Mouse (Mus musculus) bone marrow macrophage, adult 2 months (primary cell): ENCODE results near the gene Gm20661. TPM values are rescaled to one million over a fixed set of nuclear protein-coding genes. Genes with fewer than 3 reads are reported as not detected.

Source experiments
- H3K27ac ChIP-seq: 2 replicates; pipeline ENCODE4 v1.5.1; 2012; ENCODE audit warnings: low read depth, low read length; ENCODE audit not compliant: insufficient read depth
- H3K4me1 ChIP-seq: 2 replicates; pipeline ENCODE4 v1.6.1; 2012; ENCODE audit warnings: low read length; ENCODE audit not compliant: control insufficient read depth, insufficient read depth
- H3K4me3 ChIP-seq: 2 replicates; pipeline ENCODE4 v1.5.1; 2012; ENCODE audit warnings: mild to moderate bottlenecking, low read length, moderate library complexity; ENCODE audit not compliant: insufficient read depth
- CTCF ChIP-seq: IDR thresholded peaks from 2 replicates; pipeline ENCODE4 v1.5.1; 2012; ENCODE audit warnings: low read depth, mild to moderate bottlenecking, low read length, moderate library complexity
- POLR2A ChIP-seq: IDR thresholded peaks from 2 replicates; pipeline ENCODE4 v1.6.1; 2012; ENCODE audit warnings: mild to moderate bottlenecking, low read depth, low read length, borderline replicate concordance
- polyA plus RNA-seq: library from polyadenylated mRNA; stranded (reverse); fragments of >200 nt; gene quantifications from 2 replicates; pipeline ENCODE4 v1.2.4, GENCODE M21; 2012; ENCODE audit not compliant: missing spikeins, insufficient read depth, insufficient read length

Gm20661 gene
- polyA plus RNA-seq, 1 experiment = 1.3 TPM

GRCm38 (mm10) chr9:107966676-107967075 lies 16.2 kb upstream of the Gm20661 start:
- H3K4me1 ChIP-seq = peaks cover 29% of the 10 kb centered on the region
- H3K4me3 ChIP-seq = no peak overlapping the region
- H3K27ac ChIP-seq = no peak overlapping the region
- TF ChIP-seq CTCF (no peak), POLR2A (no peak)

DNA sequence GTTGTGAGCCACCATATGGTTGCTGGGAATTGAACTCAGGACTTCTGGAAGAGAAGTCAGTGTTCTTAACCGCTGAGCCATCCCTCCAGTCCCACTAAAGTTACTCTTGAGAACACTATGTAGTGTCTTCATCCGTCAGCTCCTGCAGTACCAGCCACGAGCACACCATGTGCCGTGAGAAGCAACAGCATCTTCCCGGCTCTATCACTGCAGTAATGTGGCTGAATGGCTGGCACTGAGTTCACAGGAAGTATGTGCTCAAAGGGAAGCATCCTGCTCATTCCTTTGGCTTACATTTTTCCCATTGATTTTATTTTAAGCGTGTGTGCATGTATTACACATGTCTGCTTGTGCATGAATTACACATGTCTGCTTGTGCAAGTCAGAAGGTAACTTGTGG lies 15.4 kb upstream of the Gm20661 start:
- Histone ChIP-seq H3K4me3 (no peak overlapping the region), H3K4me1 (peaks cover 32% of the 10 kb centered on the region), H3K27ac (no peak overlapping the region)

GRCm38 (mm10) chr9:107968531-107968930 lies 14.3 kb upstream of the Gm20661 start:
- Histone ChIP-seq H3K4me1 (peaks cover 32% of the 10 kb centered on the region), H3K4me3 (no peak overlapping the region), H3K27ac (peak overlapping the region; percentile 17; the same call in 1 of the 2 replicates)
- TF ChIP-seq POLR2A (no peak), CTCF (no peak)

More for the DNA sequence above, 15.4 kb upstream of the Gm20661 start:
- no peak for TF ChIP-seq POLR2A
- TF ChIP-seq CTCF = no peak

GRCm38 (mm10) chr9:107970311-107970710 lies 12.5 kb upstream of the Gm20661 start:
- TF ChIP-seq POLR2A = no peak
- no peak overlapping the region for H3K4me3 ChIP-seq
- H3K27ac ChIP-seq = no peak overlapping the region
- H3K4me1 ChIP-seq = peaks cover 39% of the 10 kb centered on the region

DNA sequence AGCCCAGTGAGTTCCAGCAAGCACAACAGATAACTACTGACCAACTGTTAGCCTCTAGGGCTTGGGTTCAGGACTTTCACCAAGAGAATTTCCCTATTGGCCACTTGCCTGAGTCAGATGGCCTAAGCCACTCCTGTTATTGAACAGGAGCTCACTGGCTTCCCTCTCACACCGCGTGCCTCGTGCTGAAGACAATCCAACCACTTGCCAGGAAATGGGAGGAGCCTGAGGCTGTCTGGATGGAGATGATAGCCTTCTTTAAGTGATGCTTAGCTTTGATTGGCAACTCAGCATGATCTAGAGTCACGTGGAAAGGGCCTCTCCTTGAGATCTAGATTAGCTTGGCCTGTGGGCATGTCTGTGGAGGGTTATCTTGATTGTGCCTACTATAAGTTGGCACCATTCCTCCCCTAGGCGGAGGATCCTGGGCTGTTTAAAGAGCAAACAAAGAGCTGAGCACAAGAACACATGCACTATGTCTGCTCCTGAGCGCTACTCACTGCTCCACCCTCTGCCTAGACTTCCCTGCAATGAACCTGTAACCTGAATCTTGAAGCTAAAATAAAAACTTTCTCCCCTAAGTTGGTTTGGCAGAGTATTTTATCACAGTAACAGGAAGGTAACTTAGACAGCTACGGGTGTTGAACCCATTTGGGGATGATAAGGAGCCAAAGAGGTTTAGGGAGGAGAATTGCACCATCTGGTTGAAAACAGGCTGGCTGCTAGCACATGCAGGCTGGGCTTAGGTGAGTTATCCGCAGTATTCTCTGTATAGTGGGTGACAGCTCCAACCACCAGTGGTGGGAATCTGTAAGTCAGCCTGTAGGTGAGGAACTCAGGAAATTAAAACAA lies 10.9 kb upstream of the Gm20661 start:
- Histone ChIP-seq H3K4me1 (peaks cover 41% of the 10 kb centered on the region), H3K4me3 (no peak overlapping the region), H3K27ac (no peak overlapping the region)
- TF ChIP-seq POLR2A (no peak), CTCF (no peak)

DNA sequence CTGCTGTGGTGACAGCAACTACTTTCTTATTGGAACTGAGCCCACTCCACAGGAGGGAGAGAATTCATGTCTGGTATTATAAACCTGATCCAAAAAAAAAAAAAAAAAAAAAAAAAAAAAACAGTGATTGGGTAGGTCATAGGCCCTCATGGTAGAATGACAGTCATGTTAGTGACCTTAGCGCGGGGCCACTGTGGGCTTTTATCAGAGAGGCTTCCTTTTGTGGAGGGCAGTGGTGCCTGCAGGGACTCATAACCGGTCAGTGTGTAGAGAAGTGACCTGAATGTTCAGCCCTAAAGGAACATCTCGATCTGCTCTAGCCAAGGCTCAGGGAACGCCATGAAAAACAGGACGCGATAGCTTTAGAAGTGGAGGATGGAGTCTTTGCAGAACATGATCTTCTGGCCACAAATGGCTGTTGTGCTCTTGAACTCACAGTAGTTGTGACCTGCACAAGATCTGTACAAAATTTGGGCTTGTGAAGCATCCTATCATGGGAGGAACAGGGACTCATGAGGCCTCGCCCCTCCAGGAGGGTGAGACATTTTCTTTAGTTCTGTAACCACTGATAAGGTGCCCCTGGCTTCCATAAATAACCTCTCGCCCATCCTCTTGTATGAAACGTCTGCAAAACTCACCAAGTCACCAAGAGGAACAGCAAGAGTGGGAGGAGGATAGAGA lies 8.2 kb upstream of the Gm20661 start:
- Histone ChIP-seq H3K4me3 (peak overlapping the region; percentile 6; the same call in 1 of the 2 replicates), H3K4me1 (peaks cover 29% of the 10 kb centered on the region), H3K27ac (peak overlapping the region; percentile 60)
- TF ChIP-seq POLR2A (no peak), CTCF (no peak)

GRCm38 (mm10) chr9:107975399-107976386 lies 7.2 kb upstream of the Gm20661 start, which contains the start of gene Uba7:
Gene Uba7 (plus strand): TSS chr9:107975505.
- no peak for TF ChIP-seq POLR2A
- no peak for TF ChIP-seq CTCF
- Histone ChIP-seq H3K4me3 (peak within 1 kb of the TSS; percentile 65), H3K4me1 (peaks cover 35% of the 10 kb centered on the region), H3K27ac (peak within 1 kb of the TSS; percentile 84)

DNA sequence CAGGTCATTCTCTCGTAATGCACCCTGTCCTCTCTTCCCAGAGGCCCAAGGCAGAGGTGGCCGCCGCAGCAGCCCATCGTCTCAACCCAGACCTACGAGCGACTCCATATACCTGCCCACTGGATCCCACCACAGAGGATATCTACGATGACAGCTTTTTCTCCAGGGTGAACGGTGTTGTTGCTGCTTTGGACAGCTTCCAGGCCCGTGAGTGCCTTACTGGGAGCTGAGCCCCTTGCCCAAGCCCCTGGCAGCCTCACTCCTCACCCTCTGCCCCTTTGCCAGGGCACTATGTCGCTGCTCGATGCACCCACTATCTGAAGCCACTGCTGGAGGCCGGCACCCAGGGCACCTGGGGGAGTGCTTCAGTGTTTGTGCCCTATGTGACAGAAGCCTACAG lies 4.0 kb upstream of the Gm20661 start:
- Histone ChIP-seq H3K4me1 (peaks cover 46% of the 10 kb centered on the region), H3K4me3 (no peak overlapping the region), H3K27ac (no peak overlapping the region)
- TF ChIP-seq POLR2A = no peak
- no peak for TF ChIP-seq CTCF
